9 mouse cellular contexts compared by ENCODE assay signal in the genomic region with DNA sequence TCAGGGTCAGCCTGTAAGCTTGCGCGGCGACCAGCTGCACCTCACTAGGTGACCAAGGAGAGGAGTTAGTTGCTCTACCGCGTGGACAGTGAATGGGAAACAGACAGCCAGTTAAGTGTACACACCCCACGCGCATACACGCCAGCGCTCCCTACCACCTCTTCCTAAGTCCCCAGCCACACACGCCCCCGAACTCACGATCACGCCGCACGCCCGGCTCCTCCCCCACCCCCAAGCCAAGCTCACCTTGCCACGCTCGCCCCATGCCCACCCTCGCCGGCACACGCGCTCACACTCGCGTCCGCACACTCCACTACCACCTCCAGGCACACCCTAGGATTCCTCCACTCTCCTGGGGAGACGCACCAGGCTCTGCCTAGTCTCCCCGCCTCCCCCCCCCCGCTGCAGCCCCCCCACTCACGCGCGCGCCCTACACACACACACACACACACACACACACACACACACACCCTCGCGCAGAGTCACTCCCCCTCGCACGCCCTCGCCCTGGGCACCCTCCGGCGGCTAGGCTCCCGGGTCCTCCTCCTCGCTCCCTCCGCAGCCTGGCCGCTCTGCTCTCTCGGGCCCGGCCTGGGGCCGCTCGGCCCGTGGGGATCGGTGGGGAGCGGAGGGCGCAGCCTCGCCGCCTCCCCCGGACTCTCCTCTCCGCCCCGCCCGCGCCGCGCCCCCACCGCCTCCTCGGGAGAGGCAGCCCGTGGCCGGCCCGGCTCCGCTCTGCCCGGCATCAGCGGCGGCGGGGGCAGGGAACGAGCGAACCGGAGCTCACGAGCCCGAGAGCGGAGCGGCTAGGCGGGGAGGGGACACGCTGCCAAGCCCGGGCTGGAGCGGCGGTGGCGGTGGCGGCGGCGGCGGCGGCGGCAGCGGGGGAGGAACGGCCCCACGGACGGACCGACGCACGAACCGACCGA. TPM values are rescaled to one million over a fixed set of nuclear protein-coding genes. Genes with fewer than 3 reads are reported as not detected.
DNase-seq lines count a peak whose midpoint lies in the region; ATAC-seq and TF ChIP-seq lines count a peak whose summit lies in the region.
"Had no signal": no experiment of that assay in that cellular context is flagged by ENCODE, and none has a peak within 500 bp of the region (broad histone marks: within the 10 kb centered on the region; RNA-seq: fewer than 3 reads in every experiment).

A gene (plus strand): TSS at position 704 of the 929 bp plus-strand sequence.

- no peaks in the 10 kb centered on the region for H3K4me1 ChIP-seq in spleen, adult 2 months (ENCODE audit: control insufficient read depth, insufficient read depth, insufficient read length)
- H3K4me1 ChIP-seq in embryonic facial prominence, embryonic 15.5 days, result peaks cover 27% of the 10 kb centered on the region
- H3K4me1 ChIP-seq in liver, postnatal 0 days (ENCODE audit: insufficient read depth), result peaks cover 4% of the 10 kb centered on the region
- peaks cover 31% of the 10 kb centered on the region for H3K4me1 ChIP-seq in olfactory bulb, adult 2 months (ENCODE audit: control insufficient read depth, insufficient read depth, low read length)

- no peak for TF ChIP-seq EP300 in liver, postnatal 0 days (IDR thresholded peaks at IDR 0.05; ENCODE audit: low read depth)

- 3% methylated on average over 75 of the region's 98 CpGs for WGBS in spleen, adult 2 months
- WGBS in embryonic facial prominence, embryonic 15.5 days, result 1% methylated on average over 53 of the region's 98 CpGs
- WGBS in liver, postnatal 0 days (ENCODE audit: insufficient replicate concordance), result 3% methylated on average over 42 of the region's 98 CpGs
- 1% methylated on average over 94 of the region's 98 CpGs for WGBS in olfactory bulb, adult 2 months

- peak within 1 kb of the TSS; percentile 100 for H3K4me2 ChIP-seq in embryonic facial prominence, embryonic 15.5 days (replicated peaks)
- peak within 1 kb of the TSS; percentile 76 for H3K4me2 ChIP-seq in liver, postnatal 0 days (ENCODE audit: low read depth, low read length)

- intact Hi-C loops in heart, postnatal 10 days (cut with DNase I), result loop anchor here (5.0 kb wide), 3 partner anchors 65 to 275 kb away; no protein-coding TSS in a partner anchor

- H3K27ac ChIP-seq in spleen, adult 2 months (ENCODE audit: insufficient read depth, low read length), result no peak within 1 kb of the TSS
- H3K27ac ChIP-seq in embryonic facial prominence, embryonic 15.5 days (replicated peaks), result no peak within 1 kb of the TSS
- H3K27ac ChIP-seq in liver, postnatal 0 days (ENCODE audit: low read depth), result no peak within 1 kb of the TSS
- peak within 1 kb of the TSS; percentile 76 for H3K27ac ChIP-seq in olfactory bulb, adult 2 months (ENCODE audit: insufficient read depth, low read depth, low read length)

- peak within 1 kb of the TSS; percentile 47 for H3K9ac ChIP-seq in embryonic facial prominence, embryonic 15.5 days
- H3K9ac ChIP-seq in liver, postnatal 0 days (replicated peaks), result no peak within 1 kb of the TSS

- no peaks in the 10 kb centered on the region for H3K9me3 ChIP-seq in embryonic facial prominence, embryonic 15.5 days (replicated peaks)
- no peaks in the 10 kb centered on the region for H3K9me3 ChIP-seq in liver, postnatal 0 days (ENCODE audit: low read length)

- no peaks in the 10 kb centered on the region for H3K36me3 ChIP-seq in spleen, adult 2 months (ENCODE audit: control insufficient read depth, insufficient read depth, low read length)
- no peaks in the 10 kb centered on the region for H3K36me3 ChIP-seq in embryonic facial prominence, embryonic 15.5 days
- no peaks in the 10 kb centered on the region for H3K36me3 ChIP-seq in liver, postnatal 0 days (replicated peaks; ENCODE audit: insufficient read depth, low read length)

- H3K4me3 ChIP-seq in spleen, adult 2 months (ENCODE audit: extremely low read depth, insufficient read depth, insufficient read length), result peak within 1 kb of the TSS; percentile 22; the same call in 1 of the 2 replicates
- H3K4me3 ChIP-seq in embryonic facial prominence, embryonic 15.5 days (replicated peaks), result peak within 1 kb of the TSS; percentile 60
- peak within 1 kb of the TSS; percentile 46 for H3K4me3 ChIP-seq in liver, postnatal 0 days (ENCODE audit: low read depth, low read length)
- peak within 1 kb of the TSS; percentile 81 for H3K4me3 ChIP-seq in olfactory bulb, adult 2 months (ENCODE audit: insufficient read depth, low read depth, low read length)

- no peak for TF ChIP-seq CTCF in spleen, adult 2 months (IDR thresholded peaks at IDR 0.05; ENCODE audit: extremely low read depth, insufficient read depth, insufficient read length, insufficient replicate concordance)
- no peak for TF ChIP-seq CTCF in liver, postnatal 0 days (IDR thresholded peaks at IDR 0.05; ENCODE audit: low read depth)
- no peak for TF ChIP-seq CTCF in olfactory bulb, adult 2 months (IDR thresholded peaks at IDR 0.05; ENCODE audit: insufficient read depth, low read depth, low read length)

- no peak for TF ChIP-seq POLR2A in spleen, adult 2 months (IDR thresholded peaks at IDR 0.05; ENCODE audit: low read depth, low read length)
- TF ChIP-seq POLR2A in olfactory bulb, adult 2 months (IDR thresholded peaks at IDR 0.05; ENCODE audit: insufficient read depth, low read depth, low read length), result no peak

- DNase-seq in spleen, adult 2 months (ENCODE audit: low read depth in 1 of 2, low spot score in 2 of 2), result no peak
- no peak for DNase-seq in spleen, adult 18-20 months
- peak; percentile 52 to 60 for DNase-seq in heart, postnatal 10 days
- DNase-seq in layer of hippocampus, adult 18-20 months (ENCODE audit: low spot score in 2 of 2), result peak; percentile 29 to 44
- DNase-seq in liver, postnatal 0 days, result peak; percentile 36
- no peak for DNase-seq in thymus, postnatal 25 days

- ATAC-seq in embryonic facial prominence, embryonic 15.5 days (ENCODE audit: insufficient number of reproducible peaks, low FRiP score, low TSS enrichment, low read depth), result peak; percentile 70; the same call in 1 of the 2 replicates
- ATAC-seq in liver, postnatal 0 days, result no peak

- peaks cover 16% of the 10 kb centered on the region for H3K27me3 ChIP-seq in spleen, adult 2 months (ENCODE audit: control insufficient read depth, insufficient read depth, low read length)
- peaks cover 73% of the 10 kb centered on the region for H3K27me3 ChIP-seq in embryonic facial prominence, embryonic 15.5 days
- H3K27me3 ChIP-seq in liver, postnatal 0 days (ENCODE audit: insufficient read depth, low read length), result peaks cover 63% of the 10 kb centered on the region

RNA-seq across cellular contexts. Expression of the gene that starts here (rescaled TPM):
- polyA plus RNA-seq in spleen, adult 2 months (2012; rRNA removed), result 2.5 and 4.0 TPM in 2 replicates
- polyA plus RNA-seq in embryonic facial prominence, embryonic 15.5 days (2015; fragmentation: Nextera tagmentation; extraction: Ambion mirVana), result 0.62 and 0.65 TPM in 2 replicates
- total RNA-seq in heart, postnatal 10 days (2021), result 1 to 10 TPM; 1.7 to 2.2 TPM
- total RNA-seq in layer of hippocampus, adult 18-20 months (2021), result 10 to 100 TPM; 61.6 to 63.9 TPM
- polyA plus RNA-seq in liver, postnatal 0 days (2015; fragmentation: Nextera tagmentation; extraction: Ambion mirVana), result 0.02 and 0.05 TPM in 2 replicates
- 42.2 TPM in 1 of 2 replicates, not detected in the other for polyA plus RNA-seq in olfactory bulb, adult 2 months (2012; ENCODE audit: insufficient read depth, insufficient read length, low replicate concordance, missing spikeins)
- total RNA-seq: CH12.LX had no signal

Comparison
In these comparisons a context has a peak if more than half of its experiments do, and no peak if none do; other contexts are left out.
1. RNA of the gene that starts here (total RNA-seq): 61.6 to 63.9 TPM in layer of hippocampus, adult 18-20 months; 1.7 to 2.2 TPM in heart, postnatal 10 days; every median in the first group is over 10 times any median in the second.
2. Peak in ATAC-seq, H3K4me3 ChIP-seq, H3K9ac ChIP-seq and H3K4me2 ChIP-seq in embryonic facial prominence, embryonic 15.5 days; RNA of the gene not detected or under 1 TPM.
3. Peak in DNase-seq, H3K4me3 ChIP-seq and H3K4me2 ChIP-seq in liver, postnatal 0 days; RNA of the gene not detected or under 1 TPM.
4. DNase-seq: peak in heart, postnatal 10 days (2 of 2) and layer of hippocampus, adult 18-20 months (2 of 2); none in spleen, adult 2 months (0 of 2), spleen, adult 18-20 months (0 of 2) and thymus, postnatal 25 days (single experiment).
5. H3K4me3 ChIP-seq: peak in every context shown above with its lines; median percentile 81 in olfactory bulb, adult 2 months; 60 in embryonic facial prominence, embryonic 15.5 days; 46 in liver, postnatal 0 days; 22 in spleen, adult 2 months.